Mouse (Mus musculus) heart, adult 2 months (tissue): ENCODE results near the gene Tenm4. TPM values are rescaled to one million over a fixed set of nuclear protein-coding genes. Genes with fewer than 3 reads are reported as not detected.

Experiments used
- DNase-seq, 2 experiments: peaks; one replicate each; pipeline ENCODE4 v3.0.0; 2021
- H3K27ac ChIP-seq: fragments of 200-600 bp; 2 replicates; pipeline ENCODE4 v1.8.1; 2022
- H3K27me3 ChIP-seq: fragments of 200-500 bp; 2 replicates; pipeline ENCODE4 v1.6.1; 2012; ENCODE audit warnings: mild to moderate bottlenecking, low read length, inconsistent platforms, mixed read lengths; ENCODE audit not compliant: control insufficient read depth, insufficient read depth
- H3K36me3 ChIP-seq: fragments of 200-500 bp; 2 replicates; pipeline ENCODE4 v1.6.1; 2012; ENCODE audit warnings: low read length, inconsistent platforms; ENCODE audit not compliant: control insufficient read depth, insufficient read depth
- H3K4me1 ChIP-seq: fragments of 200-500 bp; 2 replicates; pipeline ENCODE4 v1.6.1; 2011; ENCODE audit warnings: low read length; ENCODE audit not compliant: control insufficient read depth, insufficient read depth
- H3K4me3 ChIP-seq: fragments of 200-600 bp; 2 replicates; pipeline ENCODE4 v1.8.1; 2022
- H3K79me2 ChIP-seq: fragments of 200-500 bp; replicated peaks from 2 replicates; pipeline ENCODE4 v1.6.1; 2012; ENCODE audit warnings: mild to moderate bottlenecking, inconsistent platforms, low read length, moderate library complexity, mixed read lengths; ENCODE audit not compliant: control insufficient read depth, insufficient read depth
- H3K9ac ChIP-seq: fragments of 200-500 bp; 2 replicates; pipeline ENCODE4 v1.6.1; 2012; ENCODE audit warnings: low read depth, mild to moderate bottlenecking, control low read depth, inconsistent platforms, low read length, mixed read lengths
- CTCF ChIP-seq: fragments of 200-600 bp; IDR thresholded peaks from 2 replicates; pipeline ENCODE4 v1.8.1; 2022; ENCODE audit warnings: antibody characterized with exemption, mild to moderate bottlenecking, moderate library complexity
- EP300 ChIP-seq: fragments of 200-500 bp; IDR thresholded peaks from 2 replicates; pipeline ENCODE4 v1.6.1; 2011; ENCODE audit warnings: low read depth, low read length, control low read depth; ENCODE audit not compliant: insufficient read depth
- POLR2A ChIP-seq: fragments of 200-500 bp; IDR thresholded peaks from 2 replicates; pipeline ENCODE4 v1.6.1; 2011; ENCODE audit warnings: mild to moderate bottlenecking, low read depth, low read length, control low read depth; ENCODE audit not compliant: insufficient read depth
- WGBS: fragments of 180-500 bp; shearing (Covaris S2); methylation state at CpG from one replicate; pipeline ENCODE4 v1.1.7; 2018; 5-methylcytosine and 5-hydroxymethylcytosine counted together
- intact Hi-C: fragments of 180-260 bp; cut with DNase I; formaldehyde crosslinking; loops from one replicate; pipeline ENCODE4 v1.15.1; 2025
- polyA plus RNA-seq: library from polyadenylated mRNA; depleted of rRNA; stranded (reverse); fragments of >200 nt; gene quantifications from 2 replicates; pipeline ENCODE4 v1.2.3, GENCODE M21; 2012
- total RNA-seq, 2 experiments: library from RNA; stranded (reverse); gene quantifications; 2 replicates each; pipeline ENCODE4 v1.2.3; 2021

Tenm4 gene
- total and polyA plus RNA-seq, 3 experiments: 0.34 to 1.3 (median 0.74) TPM

GRCm38 (mm10) chr7:96820343-96820742 lies 649.3 kb downstream of the Tenm4 start:
- Histone ChIP-seq H3K79me2 (no peaks in the 10 kb centered on the region), H3K4me1 (no peaks in the 10 kb centered on the region; the same call in 1 of the 2 replicates), H3K27ac (no peak overlapping the region), H3K36me3 (no peaks in the 10 kb centered on the region), H3K27me3 (no peaks in the 10 kb centered on the region), H3K9ac (no peak overlapping the region), H3K4me3 (no peak overlapping the region)
- no peak for TF ChIP-seq EP300
- no peak for TF ChIP-seq POLR2A
- no peak for TF ChIP-seq CTCF
- WGBS: 87% methylated on average over 6 of the region's 6 CpGs
- no peak for DNase-seq
- intact Hi-C loops: no loop called here

DNA sequence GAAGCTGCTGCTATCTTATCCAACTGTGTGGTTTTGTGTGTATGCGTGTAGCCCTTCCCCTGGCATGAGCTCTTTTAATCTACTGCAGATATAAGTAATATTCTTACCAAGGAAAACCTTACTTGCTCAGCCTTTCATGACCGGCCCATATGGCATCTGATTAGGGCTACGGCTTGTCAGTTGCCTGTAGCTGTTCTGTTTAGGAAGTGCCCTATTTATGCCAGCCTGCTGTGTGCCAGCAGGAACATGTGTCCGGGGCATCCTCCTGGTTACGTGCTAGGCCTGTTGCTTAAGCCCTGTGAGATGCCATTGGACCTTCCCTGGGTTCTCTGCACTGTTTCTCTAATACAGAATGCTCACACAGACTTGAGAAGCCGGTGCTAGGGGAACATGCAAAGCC lies 655.1 kb downstream of the Tenm4 start:
- Histone ChIP-seq H3K79me2 (no peaks in the 10 kb centered on the region), H3K4me3 (no peak overlapping the region), H3K27me3 (no peaks in the 10 kb centered on the region), H3K27ac (no peak overlapping the region), H3K4me1 (no peaks in the 10 kb centered on the region), H3K9ac (no peak overlapping the region), H3K36me3 (no peaks in the 10 kb centered on the region)
- WGBS: 80% methylated on average over 6 of the region's 6 CpGs
- DNase-seq: no peak
- TF ChIP-seq CTCF (no peak), EP300 (no peak), POLR2A (no peak)
- intact Hi-C loops: no loop called here

- no peak for DNase-seq
- Histone ChIP-seq H3K4me3 (no peak overlapping the region), H3K27ac (no peak overlapping the region), H3K79me2 (no peaks in the 10 kb centered on the region), H3K9ac (no peak overlapping the region), H3K4me1 (no peaks in the 10 kb centered on the region), H3K27me3 (no peaks in the 10 kb centered on the region), H3K36me3 (no peaks in the 10 kb centered on the region)
- intact Hi-C loops: no loop called here
- TF ChIP-seq CTCF (no peak), EP300 (no peak), POLR2A (no peak)
- WGBS: 90% methylated on average over 6 of the region's 6 CpGs
These were observed 655.6 kb downstream of the Tenm4 start for GRCm38 (mm10) chr7:96826672-96827071.

- Histone ChIP-seq H3K79me2 (no peaks in the 10 kb centered on the region), H3K4me1 (no peaks in the 10 kb centered on the region), H3K36me3 (no peaks in the 10 kb centered on the region), H3K27me3 (no peaks in the 10 kb centered on the region), H3K4me3 (no peak overlapping the region), H3K9ac (no peak overlapping the region), H3K27ac (no peak overlapping the region)
- TF ChIP-seq POLR2A (no peak), EP300 (0 out of 2 replicates have a peak, but pooled peaks have one; percentile 16)
- DNase-seq: peak; percentile 50 to 61
- 31% methylated on average over 9 of the region's 9 CpGs for WGBS
- intact Hi-C loops: no loop called here
These were observed 661.5 kb downstream of the Tenm4 start for GRCm38 (mm10) chr7:96832551-96832950.

DNA sequence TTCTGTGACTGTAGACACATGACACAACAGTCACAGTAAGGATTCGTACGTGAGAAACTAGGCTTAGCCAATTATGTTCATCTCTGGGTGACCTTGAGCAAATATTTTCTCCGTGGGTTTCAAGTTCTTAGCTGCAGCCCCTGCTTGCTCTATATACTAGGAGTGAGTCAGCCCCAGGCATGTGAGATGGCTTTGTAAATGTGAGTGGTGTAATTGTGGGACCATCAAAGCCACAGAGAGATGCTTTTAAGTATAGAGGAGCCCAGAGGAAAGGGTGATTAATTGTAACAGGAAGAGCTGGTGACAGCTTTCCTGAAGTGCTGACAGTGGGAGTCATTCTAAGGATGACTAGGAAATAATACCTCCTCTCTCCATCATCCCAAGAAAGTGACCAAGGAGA lies 662.0 kb downstream of the Tenm4 start:
- H3K4me1 ChIP-seq: no peaks in the 10 kb centered on the region
- no peaks in the 10 kb centered on the region for H3K36me3 ChIP-seq
- intact Hi-C loops: no loop called here
- H3K9ac ChIP-seq: no peak overlapping the region
- H3K79me2 ChIP-seq: no peaks in the 10 kb centered on the region
- H3K4me3 ChIP-seq: no peak overlapping the region
- 45% methylated on average over 3 of the region's 3 CpGs for WGBS
- DNase-seq: no peak
- no peaks in the 10 kb centered on the region for H3K27me3 ChIP-seq
- TF ChIP-seq CTCF (no peak), POLR2A (no peak), EP300 (no peak)
- no peak overlapping the region for H3K27ac ChIP-seq

DNA sequence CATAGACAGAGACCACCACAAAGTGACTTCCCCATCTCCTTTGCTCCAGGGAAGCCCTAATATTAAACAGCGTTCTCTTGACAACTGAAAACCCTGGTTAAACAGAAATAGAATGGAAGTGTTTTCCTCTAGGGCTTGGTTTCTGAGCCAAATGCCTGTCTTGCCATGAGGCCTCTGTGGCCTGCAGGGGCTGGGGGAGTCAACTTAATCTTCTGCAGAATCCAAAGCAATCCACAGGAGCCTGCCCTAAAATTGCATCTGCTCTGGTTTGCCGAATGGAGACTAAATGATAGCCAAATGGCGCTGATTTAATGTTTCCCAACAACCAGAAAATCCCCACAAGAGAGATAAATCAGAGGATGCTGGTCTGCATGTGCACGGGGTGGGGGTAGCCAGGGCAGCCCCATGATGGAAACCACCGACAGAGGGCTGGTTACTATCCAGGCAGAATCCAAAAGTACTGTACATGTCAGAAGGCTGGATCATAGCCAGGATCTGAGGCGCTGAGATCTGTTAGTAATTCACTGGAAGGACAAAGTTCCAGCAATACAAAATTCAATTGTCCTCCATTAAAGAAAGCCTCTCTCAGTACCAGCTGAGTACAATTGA lies 663.7 kb downstream of the Tenm4 start:
- H3K9ac ChIP-seq: no peak overlapping the region
- H3K79me2 ChIP-seq: no peaks in the 10 kb centered on the region
- H3K36me3 ChIP-seq: no peaks in the 10 kb centered on the region
- WGBS: 37% methylated on average over 6 of the region's 6 CpGs
- H3K4me1 ChIP-seq: no peaks in the 10 kb centered on the region
- no peak overlapping the region for H3K4me3 ChIP-seq
- intact Hi-C loops: no loop called here
- H3K27me3 ChIP-seq: no peaks in the 10 kb centered on the region
- TF ChIP-seq POLR2A (no peak), CTCF (0 out of 2 replicates have a peak, but pooled peaks have one; percentile 12)
- no peak overlapping the region for H3K27ac ChIP-seq
- DNase-seq: peak; percentile 21 to 26
